Mouse (Mus musculus): ENCODE data around the gene Obox8.

The Obox8 gene

DNA sequence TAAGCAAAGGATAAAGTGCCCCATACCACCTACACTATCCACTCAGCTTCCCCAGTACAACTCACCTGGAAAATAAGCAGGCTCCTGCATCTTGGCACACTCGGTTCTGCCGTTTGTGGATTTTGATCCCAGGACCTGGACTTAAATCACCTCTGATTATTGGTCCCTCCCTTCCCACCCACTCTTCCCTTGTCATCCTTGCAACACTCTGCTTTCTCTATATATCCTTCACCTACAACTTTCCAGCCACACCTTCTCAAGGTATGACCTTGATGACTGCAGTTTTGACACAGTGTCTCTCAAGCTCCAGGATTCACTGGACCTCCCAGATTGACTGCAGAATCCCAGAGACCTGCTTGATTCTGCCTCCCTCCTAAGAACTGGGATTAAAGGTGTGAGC lies at the start of gene Obox8:
Gene Obox8 (minus strand): TSS at position 101 of the 400 bp plus-strand sequence.
- DNase-seq (ENCODE audit: low spot score), result no peak

DNA sequence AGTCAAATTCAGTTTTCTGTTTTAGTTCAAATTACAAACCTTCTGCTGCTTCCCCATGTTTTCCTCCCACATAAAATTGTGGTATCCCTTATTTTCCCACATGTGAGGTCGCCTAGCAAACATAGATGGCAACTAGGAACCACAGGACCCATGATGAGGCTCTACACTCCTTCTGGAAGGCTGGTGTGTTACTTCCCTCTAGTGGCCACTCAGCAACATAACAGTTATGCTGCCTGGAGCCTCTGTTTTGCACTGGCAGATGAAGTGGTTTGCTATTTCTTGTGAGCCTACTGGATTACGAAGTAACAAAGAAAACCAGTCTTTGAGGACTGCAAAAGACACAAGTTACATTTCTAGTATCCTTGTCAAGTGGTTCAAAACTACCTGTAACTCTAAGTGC lies 16.1 kb downstream of the Obox8 start:
- peak; percentile 8 for DNase-seq (ENCODE audit: low spot score)

- no peak for DNase-seq (ENCODE audit: low spot score)
Measured at GRCm38 (mm10) chr7:14308671-14309070, 24.7 kb downstream of the Obox8 start.

- DNase-seq (ENCODE audit: low spot score), result no peak
Measured at GRCm38 (mm10) chr7:14307571-14307970, 25.8 kb downstream of the Obox8 start.

Measured in adipocyte (in vitro differentiated cells).